Mouse (Mus musculus): ENCODE results near the gene Perp.

Perp gene

DNA sequence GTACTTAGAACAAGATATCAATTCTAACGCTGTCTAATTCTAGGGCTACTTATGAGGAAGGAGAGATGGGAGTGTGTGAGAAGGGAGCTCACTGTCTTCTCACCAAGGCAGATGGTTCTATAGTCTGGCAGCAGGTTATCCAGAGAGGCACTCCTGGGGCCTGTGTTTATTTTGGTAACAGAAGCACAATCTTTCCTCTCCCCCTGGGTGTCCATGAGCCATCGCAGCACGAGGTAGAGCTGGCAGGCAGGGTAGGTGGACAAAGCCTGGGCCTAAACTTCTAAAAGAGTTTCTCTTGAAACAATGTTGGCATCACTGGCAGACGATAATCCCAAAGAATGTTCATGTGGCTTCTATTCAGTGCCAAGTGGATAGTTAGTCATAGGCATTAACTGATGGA is 18.5 kb downstream of the Perp start:
- DNase-seq (ENCODE audit: low read depth, low spot score), result no peak

DNA sequence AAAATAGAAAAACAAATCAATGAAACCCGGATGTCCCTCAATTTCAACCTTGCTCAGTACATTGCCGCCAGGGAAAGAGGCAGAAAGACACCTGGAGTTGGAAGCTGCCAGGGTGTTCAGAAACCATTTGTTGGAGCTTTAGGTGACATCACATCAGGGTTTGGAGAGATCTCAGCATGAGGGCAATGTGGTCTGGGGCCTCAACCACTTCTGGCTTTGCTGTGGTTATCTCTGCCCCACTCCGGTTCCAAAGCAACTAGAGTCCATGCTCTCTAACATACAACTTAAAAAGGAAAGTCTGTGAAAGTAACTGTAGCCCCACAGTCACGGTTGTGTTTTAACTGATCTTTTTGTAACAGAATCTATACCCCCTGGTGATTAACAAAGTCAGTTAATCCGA is 19.9 kb downstream of the Perp start:
- DNase-seq (ENCODE audit: low read depth, low spot score), result no peak

DNA sequence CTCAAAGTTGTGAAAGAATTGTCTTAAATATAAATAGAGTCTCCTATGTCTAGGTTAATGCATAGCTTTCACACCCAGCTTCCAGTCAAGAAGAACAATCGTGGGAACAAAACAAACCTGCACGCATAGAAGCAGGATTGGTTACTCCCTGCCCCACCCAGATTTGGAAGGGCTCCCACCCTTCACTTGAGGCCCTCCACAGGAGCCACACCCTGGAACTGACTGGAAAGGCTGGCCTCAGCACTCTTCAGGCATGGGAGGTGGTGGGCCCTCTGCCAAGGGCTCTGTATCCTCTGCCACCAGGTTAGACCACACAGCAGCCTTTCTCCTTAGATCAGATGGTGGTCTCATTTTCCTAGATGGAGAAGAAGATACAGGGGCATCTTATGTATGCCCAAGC is 26.2 kb downstream of the Perp start:
- DNase-seq (ENCODE audit: low read depth, low spot score), result no peak

DNA sequence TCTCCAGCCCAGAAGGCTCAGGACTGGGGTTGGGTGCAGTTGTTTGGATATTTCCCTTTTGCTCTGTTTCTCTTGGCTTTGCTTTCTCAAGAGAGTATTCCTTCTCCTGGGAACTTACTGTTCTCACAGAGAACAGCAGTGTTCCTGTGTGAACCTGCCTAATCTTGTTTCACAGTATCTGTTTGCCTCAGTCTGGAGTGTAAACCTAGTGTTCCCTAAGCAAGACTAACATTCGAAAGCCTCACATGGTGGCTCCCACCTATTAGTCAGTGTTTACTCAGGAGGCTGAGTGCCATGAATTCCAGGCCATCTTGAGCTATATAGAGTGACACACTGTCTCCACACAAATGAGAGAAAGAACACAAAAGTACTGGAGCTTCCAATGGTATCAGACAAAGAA is 31.4 kb downstream of the Perp start:
- no peak for DNase-seq (ENCODE audit: low read depth, low spot score)

DNA sequence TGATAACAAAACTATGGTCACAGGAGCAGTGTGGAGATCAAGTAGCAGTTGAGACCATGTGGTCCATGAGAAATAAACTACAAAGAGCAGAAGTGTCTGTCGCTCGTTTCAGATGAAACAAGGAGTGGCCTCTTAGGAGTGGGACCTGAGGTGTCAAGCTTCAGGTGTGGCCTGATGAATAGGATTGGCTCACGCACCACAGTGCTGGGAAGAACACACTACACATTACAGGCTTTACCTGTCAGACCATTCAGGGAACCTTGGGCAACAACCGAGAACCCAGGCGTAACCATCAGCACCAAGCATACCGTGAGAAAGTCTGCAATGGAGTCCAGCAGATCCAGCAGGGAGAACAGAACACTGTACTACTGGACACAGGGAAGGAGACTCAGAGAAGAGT is 33.3 kb downstream of the Perp start:
- no peak for DNase-seq (ENCODE audit: low read depth, low spot score)

DNA sequence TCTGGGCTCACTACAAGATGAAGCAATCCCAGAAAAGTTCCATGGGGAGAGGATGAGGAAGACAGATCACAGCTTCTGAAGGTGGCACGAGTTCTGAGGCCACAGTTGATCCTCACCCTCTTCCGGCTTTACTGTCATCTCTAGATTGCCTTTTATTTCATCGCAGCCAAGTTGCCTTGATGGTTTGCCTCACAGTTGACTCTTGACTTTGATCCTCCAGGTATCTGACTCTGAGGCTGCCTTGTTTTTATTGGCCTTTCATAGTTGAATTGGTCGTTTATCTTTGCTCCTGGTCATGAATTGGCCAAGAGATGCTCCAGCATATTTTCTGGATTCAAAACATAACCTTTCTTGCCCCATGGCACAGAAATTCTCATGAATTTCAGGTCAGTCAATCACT is 34.3 kb downstream of the Perp start:
- no peak for DNase-seq (ENCODE audit: low read depth, low spot score)

DNA sequence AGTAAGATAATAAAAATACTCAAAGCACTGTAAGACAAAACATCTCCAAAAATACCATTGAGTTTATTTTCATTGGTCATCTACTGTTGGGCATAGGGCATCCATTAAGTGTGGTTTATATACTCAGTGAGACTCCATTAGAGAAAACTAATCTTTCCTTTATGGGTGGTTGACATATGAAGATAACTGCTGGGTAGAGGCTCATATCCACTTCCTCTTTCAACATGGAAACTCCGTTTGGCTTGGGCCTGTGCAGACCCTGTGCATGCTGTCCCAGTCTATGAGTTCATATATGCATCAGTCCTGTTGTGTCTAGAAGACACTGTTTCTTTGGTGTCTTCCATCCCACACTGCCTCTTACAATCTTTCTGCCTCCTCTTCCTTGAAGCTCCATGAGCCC is 34.9 kb downstream of the Perp start:
- DNase-seq (ENCODE audit: low read depth, low spot score), result no peak

DNA sequence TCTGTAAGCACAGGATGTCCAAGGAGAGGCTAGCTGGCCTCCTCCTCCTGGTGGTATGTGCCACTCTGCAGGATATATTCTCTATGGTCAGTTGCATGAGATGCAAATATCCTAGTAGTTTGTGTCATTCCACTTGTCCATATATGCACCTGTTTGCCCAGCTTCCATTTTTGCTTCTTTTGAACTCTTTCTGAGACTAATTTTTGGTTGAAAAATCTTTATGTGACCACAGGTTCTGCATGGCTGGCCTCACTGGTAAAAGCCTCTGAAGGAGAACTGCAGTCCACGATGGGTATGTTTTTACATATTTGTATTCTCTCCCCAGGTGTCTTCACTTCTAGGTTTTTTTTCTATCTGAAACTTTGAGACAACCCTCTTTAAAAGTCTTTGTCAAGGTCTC is 37.4 kb downstream of the Perp start:
- no peak for DNase-seq (ENCODE audit: low read depth, low spot score)

DNA sequence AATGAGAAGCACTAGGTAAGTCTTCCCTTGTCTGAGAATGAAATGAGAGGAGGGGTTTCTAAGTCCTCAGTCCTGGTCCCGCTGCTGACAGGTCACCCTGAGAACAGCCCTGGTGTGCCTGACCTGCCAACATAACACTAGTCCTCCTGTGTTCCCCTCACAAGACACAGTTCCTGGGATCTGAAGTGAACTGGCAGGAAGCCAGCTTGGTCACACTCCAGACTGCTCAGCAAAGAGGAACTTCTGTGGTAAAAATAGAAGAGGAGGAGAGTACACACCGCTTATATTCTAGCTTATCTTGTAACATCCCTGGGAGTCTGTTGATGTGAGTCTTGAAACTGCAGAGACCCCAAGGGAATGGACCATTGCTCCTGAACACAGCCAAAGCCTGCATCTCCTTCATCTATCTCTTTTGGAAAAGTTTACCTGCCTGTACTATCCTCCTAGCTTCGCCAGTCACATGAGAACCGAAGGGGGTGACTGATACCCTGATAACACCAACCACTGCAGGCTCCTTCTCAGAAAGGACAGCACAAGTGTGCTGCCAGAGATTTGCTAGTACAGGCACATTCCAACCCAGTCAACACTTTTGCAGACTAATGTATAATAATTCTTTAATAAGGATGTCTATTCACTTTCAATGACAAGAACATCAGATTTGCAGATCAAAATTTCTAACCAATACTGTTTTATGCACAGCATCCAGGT is 42.3 kb downstream of the Perp start:
- DNase-seq (ENCODE audit: low read depth, low spot score), result no peak

DNA sequence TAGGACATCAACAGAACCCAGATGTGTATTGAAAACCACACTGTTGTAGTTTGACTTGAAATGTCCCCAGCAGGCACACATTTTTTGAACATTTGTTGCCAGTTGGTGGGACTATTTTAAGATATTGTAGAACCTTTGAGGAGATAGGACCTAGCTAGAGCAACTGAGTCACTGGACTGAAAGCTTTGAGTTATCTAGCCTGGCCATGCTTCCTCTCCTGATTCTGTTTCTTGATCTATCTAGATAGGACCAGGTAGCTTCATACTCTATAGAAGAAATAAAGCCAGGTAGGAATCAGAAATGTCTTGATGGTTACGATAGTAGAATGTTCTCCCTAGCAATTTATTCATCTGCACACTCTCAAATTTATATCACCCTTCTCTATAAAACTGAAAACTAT is 43.9 kb downstream of the Perp start:
- DNase-seq (ENCODE audit: low read depth, low spot score), result no peak

DNA sequence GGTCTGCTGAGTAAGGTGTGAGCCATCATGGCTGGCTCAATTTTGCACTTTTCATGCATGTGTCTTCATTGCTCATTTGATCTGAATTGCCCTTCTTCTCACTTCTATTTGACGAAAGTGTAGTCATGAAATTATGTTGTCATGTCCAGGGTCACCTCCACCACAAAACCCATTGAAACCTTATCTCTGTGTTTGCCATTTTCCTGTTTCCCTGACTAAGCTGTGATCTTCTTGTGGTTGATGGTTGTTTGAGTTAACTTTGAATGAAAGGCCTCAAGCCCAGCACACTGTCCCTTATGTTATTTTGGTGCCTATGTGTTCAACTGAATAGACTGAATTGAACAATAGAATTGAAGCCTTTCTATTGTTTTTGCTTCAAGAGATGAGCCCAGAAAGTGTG is 44.4 kb downstream of the Perp start:
- DNase-seq (ENCODE audit: low read depth, low spot score), result no peak

DNA sequence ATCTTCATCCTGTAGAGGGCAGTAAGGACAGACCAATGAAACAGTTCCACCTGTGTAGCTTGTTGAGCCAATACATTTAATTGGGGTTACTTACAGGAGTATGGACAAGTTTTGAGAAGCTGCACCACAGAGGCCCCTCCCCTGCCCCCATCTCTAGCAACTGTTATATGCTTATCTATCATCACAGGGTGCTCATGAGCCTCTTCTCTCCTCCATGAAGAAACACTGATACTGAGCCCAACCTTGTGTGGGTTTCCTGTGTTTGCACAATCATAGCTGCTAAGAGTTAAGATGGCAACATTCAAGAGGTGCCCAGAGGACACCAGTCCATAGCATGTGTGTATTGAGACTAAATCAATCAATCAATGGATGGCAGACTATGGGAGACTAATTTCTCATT is 46.3 kb downstream of the Perp start:
- DNase-seq (ENCODE audit: low read depth, low spot score), result no peak

DNA sequence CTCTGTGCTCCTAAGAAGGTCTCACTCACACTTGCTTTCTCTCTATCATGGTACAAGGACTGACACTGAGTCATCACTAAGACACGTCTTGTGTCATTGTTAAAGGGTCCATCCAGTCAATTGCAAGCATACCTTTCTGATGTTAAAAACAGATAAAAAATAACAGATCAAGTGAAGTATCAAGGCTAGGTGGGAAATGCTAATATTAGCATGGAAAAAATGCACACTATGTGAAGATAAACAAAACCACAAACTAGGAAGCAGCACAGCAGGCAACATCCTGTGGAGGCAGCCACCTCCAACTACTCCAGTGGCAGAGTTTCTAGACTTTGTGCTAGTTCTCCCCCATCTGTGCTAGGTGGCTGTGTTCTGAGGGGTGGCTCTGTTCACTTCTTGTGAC is 47.3 kb downstream of the Perp start:
- no peak for DNase-seq (ENCODE audit: low read depth, low spot score)

DNA sequence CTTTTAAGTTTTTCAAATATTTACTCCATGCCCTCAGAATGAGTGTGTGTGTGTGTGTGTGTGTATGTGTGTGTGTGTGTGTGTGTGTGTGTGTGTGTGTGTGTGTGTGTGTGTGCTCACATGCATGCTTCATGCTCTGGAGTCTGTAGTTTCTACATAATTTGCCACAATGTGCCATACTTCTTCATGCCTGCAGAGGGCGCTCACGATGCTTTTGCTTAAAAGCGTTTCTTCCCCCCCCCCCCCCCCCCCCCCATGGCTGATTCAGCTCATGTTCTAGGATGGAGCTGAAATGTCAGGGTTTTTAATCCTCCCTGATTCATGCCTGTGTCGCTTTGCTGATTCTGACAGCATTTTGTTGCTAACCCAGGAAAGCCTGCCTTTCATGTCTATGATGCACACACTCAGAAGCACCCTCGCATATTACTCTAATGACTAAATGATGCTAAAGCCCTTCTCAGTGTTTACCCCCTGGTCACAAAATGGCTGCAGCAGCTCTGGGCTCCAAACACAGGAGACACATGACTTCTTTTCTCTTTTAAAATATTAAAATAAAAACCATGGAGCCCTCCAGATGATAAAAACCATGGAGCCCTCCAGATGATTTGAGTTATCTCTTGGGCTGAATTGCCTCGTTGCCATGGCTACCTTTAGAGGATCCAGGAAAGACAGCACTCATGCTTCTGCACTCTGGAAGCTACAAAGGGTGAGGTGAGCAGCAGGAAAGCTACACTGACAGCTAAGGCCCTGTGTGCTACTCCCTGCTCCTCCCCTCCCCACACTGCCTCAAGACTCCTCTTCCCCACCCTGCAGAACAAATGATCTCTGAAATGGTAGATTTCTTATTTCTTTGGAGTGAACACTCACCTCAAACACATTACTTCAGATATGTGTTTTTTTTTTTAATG is 49.7 kb downstream of the Perp start:
- no peak for DNase-seq (ENCODE audit: low read depth, low spot score)

DNA sequence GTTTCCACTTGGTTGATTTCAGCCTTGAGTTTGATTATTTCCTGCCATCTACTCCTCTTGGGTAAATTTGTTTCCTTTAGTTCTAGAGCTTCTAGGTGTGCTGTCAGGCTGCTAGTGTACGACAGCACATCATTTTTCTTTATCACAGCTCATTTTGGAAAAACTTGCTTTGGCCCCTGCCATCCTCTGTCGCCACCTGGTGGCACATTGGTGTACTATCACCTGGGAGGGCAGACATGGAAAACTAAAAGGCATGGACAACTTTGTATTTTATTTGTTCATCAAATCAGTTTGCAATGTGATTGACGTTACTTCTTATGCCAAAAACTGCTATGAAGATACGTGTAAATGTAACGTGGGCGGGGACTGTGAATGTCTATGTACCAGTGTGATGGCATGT is 59.3 kb downstream of the Perp start:
- DNase-seq (ENCODE audit: low read depth, low spot score), result no peak
